Mouse (Mus musculus): ENCODE measurements around the gene Padi3. TPM values are rescaled to one million over a fixed set of nuclear protein-coding genes. Genes with fewer than 3 reads are reported as not detected.

The Padi3 gene
- polyA plus RNA-seq, 1 experiment from 2014 or later: not detected

- Histone ChIP-seq H3K4me1 (ENCODE audit: control insufficient read depth, insufficient read depth, low read length) (no peaks in the 10 kb centered on the region), H3K9ac (replicated peaks; ENCODE audit: low read length) (no peak overlapping the region), H3K4me2 (ENCODE audit: low read depth, low read length) (no peak overlapping the region), H3K27ac (replicated peaks; ENCODE audit: low read depth, low read length) (no peak overlapping the region), H3K4me3 (ENCODE audit: low read depth, low read length) (no peak overlapping the region), H3K36me3 (replicated peaks; ENCODE audit: control insufficient read depth, insufficient read depth, low read depth, low read length) (no peaks in the 10 kb centered on the region), H3K9me3 (replicated peaks; ENCODE audit: control insufficient read depth, low read length) (no peaks in the 10 kb centered on the region), H3K27me3 (ENCODE audit: control insufficient read depth, insufficient read depth, low read length) (no peaks in the 10 kb centered on the region)
- WGBS: 87% methylated on average over 11 of the region's 11 CpGs
- DNase-seq (ENCODE audit: low spot score) (no peak), ATAC-seq (replicated peaks; ENCODE audit: insufficient number of reproducible peaks, low FRiP score, low TSS enrichment, low read depth) (no peak)
These were observed 69.8 kb downstream of the Padi3 start for GRCm38 (mm10) chr4:140740655-140741054.

Other genes with a start within 250 kb of the Padi3 start
- 8.7 and 10.5 TPM in 2 replicates for gene Arhgef10l, start 144.6 kb downstream of the Padi3 start, polyA plus RNA-seq (2014; fragmentation: Nextera tagmentation; extraction: Ambion mirVana)
- gene Rcc2, start 110.1 kb downstream of the Padi3 start, polyA plus RNA-seq (2014; fragmentation: Nextera tagmentation; extraction: Ambion mirVana): 69.8 and 87.5 TPM in 2 replicates
- not detected in 2 replicates for gene Padi6, start 68.0 kb downstream of the Padi3 start, polyA plus RNA-seq (2014; fragmentation: Nextera tagmentation; extraction: Ambion mirVana)
- 0.18 and 0.20 TPM in 2 replicates for gene Padi4, start 36.4 kb downstream of the Padi3 start, polyA plus RNA-seq (2014; fragmentation: Nextera tagmentation; extraction: Ambion mirVana)
- 0.07 and 0.13 TPM in 2 replicates for gene Padi1, start 35.1 kb upstream of the Padi3 start, polyA plus RNA-seq (2014; fragmentation: Nextera tagmentation; extraction: Ambion mirVana)
- gene Padi2, start 95.7 kb upstream of the Padi3 start, polyA plus RNA-seq (2014; fragmentation: Nextera tagmentation; extraction: Ambion mirVana): 2.4 and 2.5 TPM in 2 replicates
- gene Sdhb, start 150.6 kb upstream of the Padi3 start, polyA plus RNA-seq (2014; fragmentation: Nextera tagmentation; extraction: Ambion mirVana): 428 and 430 TPM in 2 replicates
- 19.8 and 26.1 TPM in 2 replicates for gene Atp13a2, start 176.2 kb upstream of the Padi3 start, polyA plus RNA-seq (2014; fragmentation: Nextera tagmentation; extraction: Ambion mirVana)
- gene Mfap2, start 199.8 kb upstream of the Padi3 start, polyA plus RNA-seq (2014; fragmentation: Nextera tagmentation; extraction: Ambion mirVana): 409 and 469 TPM in 2 replicates
- gene Crocc, start 249.9 kb upstream of the Padi3 start, polyA plus RNA-seq (2014; fragmentation: Nextera tagmentation; extraction: Ambion mirVana): 6.8 and 7.5 TPM in 2 replicates